Mouse (Mus musculus) megakaryocyte, embryonic 14.5 days (primary cell): ENCODE data around the gene Rps21.

Experiments used
- FLI1 ChIP-seq: IDR thresholded peaks from 2 replicates; pipeline ENCODE4 v1.6.1; 2012; ENCODE audit warnings: low read length, inconsistent platforms, mixed read lengths
- GATA1 ChIP-seq: IDR thresholded peaks from 3 replicates; pipeline ENCODE4 v1.6.1; 2012; ENCODE audit warnings: mixed read lengths, low read length, inconsistent platforms, borderline replicate concordance

- TF ChIP-seq GATA1 (no peak), FLI1 (no peak)
These were observed 20.7 kb downstream of the Rps21 start for GRCm38 (mm10) chr2:180277773-180278320.
